Mouse (Mus musculus) MEL (cell line): Measurements from ENCODE around the gene Wdr27. TPM values are rescaled to one million over a fixed set of nuclear protein-coding genes. Genes with fewer than 3 reads are reported as not detected.

ENCODE experiments used
- DNase-seq: peaks from one replicate; pipeline ENCODE4 v3.0.0; 2011; ENCODE audit warnings: low read depth, low spot score
- H3K27ac ChIP-seq: 2 replicates; pipeline ENCODE4 v1.5.1; 2012; ENCODE audit warnings: low read depth, mild to moderate bottlenecking, control low read depth, low read length, moderate library complexity; ENCODE audit not compliant: control insufficient read depth
- H3K27me3 ChIP-seq, 2 experiments: fragments of 150-350 bp in 1 of 2; sonication (generic) in 1 of 2; 2 replicates each; pipeline ENCODE4 v1.6.1; 2012; ENCODE audit warnings: low read length in 2 of 2, mild to moderate bottlenecking in 2 of 2, improper control_type of control experiment in 1 of 2, moderate library complexity in 1 of 2; ENCODE audit not compliant: insufficient read depth in 2 of 2, control insufficient read depth in 1 of 2
- H3K36me3 ChIP-seq, 2 experiments: 2 replicates each; pipeline ENCODE4 v1.6.1; 2012 to 2014; ENCODE audit warnings: low read length in 2 of 2, improper control_type of control experiment in 1 of 2, inconsistent platforms in 1 of 2, mild to moderate bottlenecking in 1 of 2; ENCODE audit not compliant: insufficient read depth in 2 of 2, control insufficient read depth in 1 of 2
- H3K4me1 ChIP-seq, 2 experiments: fragments of 150-350 bp in 1 of 2; sonication (generic) in 1 of 2; 2 replicates each; pipeline ENCODE4 v1.6.1; 2012; ENCODE audit warnings: low read length in 2 of 2, improper control_type of control experiment in 1 of 2, mild to moderate bottlenecking in 1 of 2; ENCODE audit not compliant: insufficient read depth in 2 of 2, control insufficient read depth in 1 of 2
- H3K4me3 ChIP-seq, 2 experiments: fragments of 150-350 bp in 1 of 2; sonication (generic) in 1 of 2; 2 replicates each; pipeline ENCODE4 v1.5.1; 2012; ENCODE audit warnings: low read depth in 2 of 2, low read length in 2 of 2, mild to moderate bottlenecking in 2 of 2, moderate library complexity in 2 of 2, control low read depth in 1 of 2, improper control_type of control experiment in 1 of 2; ENCODE audit not compliant: control insufficient read depth in 1 of 2, insufficient read depth in 1 of 2
- H3K79me2 ChIP-seq: 2 replicates; pipeline ENCODE4 v1.6.1; 2012; ENCODE audit warnings: mild to moderate bottlenecking, low read length, moderate library complexity; ENCODE audit not compliant: control insufficient read depth, poor library complexity, insufficient read depth
- H3K9ac ChIP-seq: 2 replicates; pipeline ENCODE4 v1.6.1; 2012; ENCODE audit warnings: low read depth, mild to moderate bottlenecking, control low read depth, low read length, moderate library complexity; ENCODE audit not compliant: control insufficient read depth, poor library complexity, severe bottlenecking
- H3K9me3 ChIP-seq: fragments of 150-350 bp; sonication (generic); replicated peaks from 2 replicates; pipeline ENCODE4 v1.6.1; 2012; ENCODE audit warnings: mild to moderate bottlenecking, low read length, improper control_type of control experiment, moderate library complexity; ENCODE audit not compliant: insufficient read depth
- BHLHE40 ChIP-seq: IDR thresholded peaks from 2 replicates; pipeline ENCODE4 v1.6.1; 2012; ENCODE audit warnings: low read depth, mild to moderate bottlenecking, inconsistent platforms, low read length, improper control_type of control experiment, borderline replicate concordance
- CHD1 ChIP-seq: IDR thresholded peaks from 2 replicates; pipeline ENCODE4 v1.6.1; 2012; ENCODE audit warnings: low read depth, mild to moderate bottlenecking, inconsistent platforms, low read length, improper control_type of control experiment
- CHD2 ChIP-seq: IDR thresholded peaks from 2 replicates; pipeline ENCODE4 v1.6.1; 2011; ENCODE audit warnings: low read length, improper control_type of control experiment
- CTCF ChIP-seq, 3 experiments: IDR thresholded peaks in 2 of 3; conservative IDR thresholded peaks in 1 of 3; 2 replicates each; pipeline ENCODE4 v1.5.1; 2011 to 2012; ENCODE audit warnings: low read length in 3 of 3, low read depth in 2 of 3, mild to moderate bottlenecking in 2 of 3, improper control_type of control experiment in 1 of 3, inconsistent platforms in 1 of 3, mixed read lengths in 1 of 3, moderate library complexity in 1 of 3; ENCODE audit not compliant: control insufficient read depth in 1 of 3, insufficient read depth in 1 of 3, poor library complexity in 1 of 3, severe bottlenecking in 1 of 3
- E2F4 ChIP-seq: IDR thresholded peaks from 2 replicates; pipeline ENCODE4 v1.6.1; 2011; ENCODE audit warnings: low read depth, low read length, improper control_type of control experiment, borderline replicate concordance
- ELF1 ChIP-seq: IDR thresholded peaks from 2 replicates; pipeline ENCODE4 v1.6.1; 2014; ENCODE audit warnings: low read depth, mild to moderate bottlenecking, inconsistent platforms, low read length, improper control_type of control experiment, moderate library complexity
- KAT2A ChIP-seq: conservative IDR thresholded peaks from 2 replicates; pipeline ENCODE4 v1.6.1; 2012; ENCODE audit warnings: low read depth, low read length, improper control_type of control experiment, inconsistent platforms
- MAFK ChIP-seq: IDR thresholded peaks from 2 replicates; pipeline ENCODE4 v1.6.1; 2011; ENCODE audit warnings: low read depth, mild to moderate bottlenecking, low read length, improper control_type of control experiment, borderline replicate concordance
- MAX ChIP-seq: IDR thresholded peaks from 2 replicates; pipeline ENCODE4 v1.6.1; 2011; ENCODE audit warnings: low read length, improper control_type of control experiment
- MAZ ChIP-seq: IDR thresholded peaks from 2 replicates; pipeline ENCODE4 v1.6.1; 2012; ENCODE audit warnings: low read depth, mild to moderate bottlenecking, inconsistent platforms, low read length, improper control_type of control experiment
- MYC ChIP-seq: IDR thresholded peaks from 2 replicates; pipeline ENCODE4 v1.6.1; 2011; ENCODE audit warnings: low read depth, mild to moderate bottlenecking, low read length, improper control_type of control experiment, moderate library complexity
- NELFE ChIP-seq: IDR thresholded peaks from 2 replicates; pipeline ENCODE4 v1.6.1; 2011; ENCODE audit warnings: low read depth, low read length, improper control_type of control experiment
- SMC3 ChIP-seq: IDR thresholded peaks from 2 replicates; pipeline ENCODE4 v1.6.1; 2011; ENCODE audit warnings: low read depth, low read length, improper control_type of control experiment
- TBP ChIP-seq: IDR thresholded peaks from 2 replicates; pipeline ENCODE4 v1.8.0; 2011; ENCODE audit warnings: low read depth, low read length, improper control_type of control experiment
- UBTF ChIP-seq: IDR thresholded peaks from 2 replicates; pipeline ENCODE4 v1.6.1; 2012; ENCODE audit warnings: low read depth, mild to moderate bottlenecking, inconsistent platforms, low read length, improper control_type of control experiment, moderate library complexity, borderline replicate concordance; ENCODE audit not compliant: insufficient read depth
- USF2 ChIP-seq, 2 experiments: IDR thresholded peaks; 2 replicates each; pipeline ENCODE4 v1.6.1; 2011 to 2012; ENCODE audit warnings: improper control_type of control experiment in 2 of 2, low read length in 2 of 2, borderline replicate concordance in 1 of 2, inconsistent platforms in 1 of 2, low read depth in 1 of 2, mild to moderate bottlenecking in 1 of 2; ENCODE audit not compliant: insufficient read depth in 1 of 2
- ZC3H11A ChIP-seq: IDR thresholded peaks from 2 replicates; pipeline ENCODE4 v1.6.1; 2012; ENCODE audit warnings: low read depth, mild to moderate bottlenecking, inconsistent platforms, low read length, improper control_type of control experiment
- ZMIZ1 ChIP-seq: IDR thresholded peaks from 2 replicates; pipeline ENCODE4 v1.6.1; 2012; ENCODE audit warnings: low read depth, mild to moderate bottlenecking, inconsistent platforms, low read length, improper control_type of control experiment, moderate library complexity
- ZNF384 ChIP-seq: IDR thresholded peaks from 2 replicates; pipeline ENCODE4 v1.6.1; 2012; ENCODE audit warnings: low read depth, mild to moderate bottlenecking, inconsistent platforms, low read length, improper control_type of control experiment
- polyA plus RNA-seq, 2 experiments: library from polyadenylated mRNA; stranded (reverse) in 1 of 2; unstranded in 1 of 2; fragments of >175 nt in 1 of 2; fragments of >200 nt in 1 of 2; gene quantifications; 2 replicates each; pipeline versions ENCODE4 v1.2.1 to v1.2.4; 2012; ENCODE audit warnings: low replicate concordance in 2 of 2, low read depth in 1 of 2; ENCODE audit not compliant: insufficient read length in 2 of 2, insufficient read depth in 1 of 2, missing spikeins in 1 of 2
- total RNA-seq: library from RNA; depleted of rRNA; stranded (reverse); fragments of 300-350 nt; gene quantifications from 2 replicates; pipeline ENCODE4 v1.2.3, GENCODE M21; 2012

Wdr27 gene
- total and polyA plus RNA-seq, 3 experiments: 0.69 to 1.4 TPM; not detected in 1

- no peaks in the 10 kb centered on the region for H3K79me2 ChIP-seq
- H3K9ac ChIP-seq: no peak overlapping the region
- H3K9me3 ChIP-seq: no peaks in the 10 kb centered on the region
- H3K27me3 ChIP-seq: peaks cover 0 to 2% of the 10 kb centered on the region in 2 experiments; a peak in 3 of 4 replicates
- H3K4me1 ChIP-seq: no peaks in the 10 kb centered on the region
- no peak for TF ChIP-seq CHD2
- no peak for TF ChIP-seq UBTF
- no peak overlapping the region for H3K4me3 ChIP-seq
- DNase-seq: no peak
- no peaks in the 10 kb centered on the region for H3K36me3 ChIP-seq
- no peak overlapping the region for H3K27ac ChIP-seq
Observed at GRCm38 (mm10) chr17:14904206-14904605, 38.8 kb downstream of the Wdr27 start.

GRCm38 (mm10) chr17:14903212-14903611 is 39.7 kb downstream of the Wdr27 start:
- TF ChIP-seq SMC3 (no peak), MYC (no peak), CHD1 (no peak), TBP (no peak)
- no peak overlapping the region for H3K27ac ChIP-seq
- H3K36me3 ChIP-seq: no peaks in the 10 kb centered on the region
- no peak overlapping the region for H3K9ac ChIP-seq
- no peaks in the 10 kb centered on the region for H3K4me1 ChIP-seq
- H3K79me2 ChIP-seq: no peaks in the 10 kb centered on the region
- H3K9me3 ChIP-seq: no peaks in the 10 kb centered on the region
- H3K4me3 ChIP-seq: no peak overlapping the region
- H3K27me3 ChIP-seq: peaks cover 0 to 2% of the 10 kb centered on the region in 2 experiments; a peak in 2 of 4 replicates
- no peak for DNase-seq

DNA sequence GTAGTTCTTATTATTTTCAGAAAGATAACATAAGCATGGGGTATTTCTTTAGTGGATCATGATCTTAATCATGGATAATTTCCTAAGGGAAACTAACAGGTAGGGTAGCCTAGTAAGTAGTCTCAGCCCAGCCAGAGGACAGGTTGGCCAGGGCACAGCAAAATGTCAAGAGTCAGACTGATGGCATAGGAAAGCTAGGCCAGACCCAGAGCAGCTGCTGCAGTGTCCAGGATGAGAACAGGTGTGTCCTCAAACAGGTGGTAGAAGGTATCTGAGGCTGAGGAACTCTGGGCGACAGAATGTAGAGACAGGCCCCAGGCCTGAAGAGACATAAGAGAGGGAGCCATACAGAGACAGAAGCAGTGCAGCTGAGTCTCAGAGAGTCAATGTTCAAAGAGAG is 44.0 kb downstream of the Wdr27 start:
- Histone ChIP-seq H3K4me1 (no peaks in the 10 kb centered on the region), H3K27me3 (peaks cover 0 to 2% of the 10 kb centered on the region in 2 experiments; a peak in 2 of 4 replicates), H3K9me3 (no peaks in the 10 kb centered on the region), H3K4me3 (no peak overlapping the region), H3K9ac (no peak overlapping the region), H3K79me2 (no peaks in the 10 kb centered on the region), H3K36me3 (no peaks in the 10 kb centered on the region), H3K27ac (no peak overlapping the region)
- no peak for DNase-seq
- TF ChIP-seq ZC3H11A: no peak
- TF ChIP-seq MAX: no peak
- TF ChIP-seq KAT2A: no peak
- no peak for TF ChIP-seq ZMIZ1
- no peak for TF ChIP-seq ELF1
- no peak for TF ChIP-seq USF2 (IDR thresholded peaks at IDR 0.05; ENCODE audit: borderline replicate concordance in 1 of 2, insufficient read depth in 1 of 2, low read depth in 1 of 2, low read length in 2 of 2)
- TF ChIP-seq NELFE: no peak
- no peak for TF ChIP-seq CTCF (IDR thresholded peaks at IDR 0.05 in 2 of 3, conservative IDR thresholded peaks at IDR 0.05 in 1 of 3; ENCODE audit: control insufficient read depth in 1 of 3, insufficient read depth in 1 of 3, low read depth in 2 of 3, low read length in 3 of 3, poor library complexity in 1 of 3, severe bottlenecking in 1 of 3)
- no peak for TF ChIP-seq CHD1
- no peak for TF ChIP-seq E2F4
- no peak for TF ChIP-seq MAZ
- no peak for TF ChIP-seq ZNF384
- no peak for TF ChIP-seq MAFK
- no peak for TF ChIP-seq BHLHE40
